Mouse (Mus musculus) cerebellum, adult 2 months (tissue): ENCODE measurements around the gene Podnl1. TPM values are rescaled to one million over a fixed set of nuclear protein-coding genes. Genes with fewer than 3 reads are reported as not detected.

ENCODE experiments used
- DNase-seq, 2 experiments: peaks; one replicate each; pipeline ENCODE4 v3.0.0; 2021
- H3K27ac ChIP-seq: fragments of 200-500 bp; 2 replicates; pipeline ENCODE4 v1.5.1; 2012; ENCODE audit warnings: low read length, control low read depth, inconsistent platforms; ENCODE audit not compliant: insufficient read depth
- H3K27me3 ChIP-seq: fragments of 200-500 bp; 2 replicates; pipeline ENCODE4 v1.6.1; 2012; ENCODE audit warnings: inconsistent platforms, mild to moderate bottlenecking, low read length, moderate library complexity; ENCODE audit not compliant: control insufficient read depth, insufficient read depth
- H3K4me1 ChIP-seq: fragments of 200-500 bp; 2 replicates; pipeline ENCODE4 v1.6.1; 2011; ENCODE audit warnings: low read length; ENCODE audit not compliant: control insufficient read depth, insufficient read depth
- H3K4me3 ChIP-seq: fragments of 200-500 bp; replicated peaks from 2 replicates; pipeline ENCODE3; 2011; ENCODE audit warnings: mild to moderate bottlenecking, low read depth, low read length, control low read depth; ENCODE audit not compliant: insufficient read depth
- CTCF ChIP-seq: fragments of 200-500 bp; IDR thresholded peaks from 2 replicates; pipeline ENCODE4 v1.5.1; 2011; ENCODE audit warnings: low read depth, mild to moderate bottlenecking, control low read depth, low read length, moderate library complexity, borderline replicate concordance; ENCODE audit not compliant: insufficient read depth
- POLR2A ChIP-seq: fragments of 200-500 bp; IDR thresholded peaks from 2 replicates; pipeline ENCODE4 v1.6.1; 2011; ENCODE audit warnings: low read length, control low read depth, borderline replicate concordance; ENCODE audit not compliant: insufficient read depth
- WGBS: fragments of 180-500 bp; shearing (Covaris S2); methylation state at CpG from one replicate; pipeline ENCODE4 v1.1.7; 2018; 5-methylcytosine and 5-hydroxymethylcytosine counted together
- polyA plus RNA-seq: library from polyadenylated mRNA; depleted of rRNA; stranded (reverse); fragments of >200 nt; gene quantifications from 2 replicates; pipeline ENCODE4 v1.2.3, GENCODE M21; 2012

Podnl1 gene
- polyA plus RNA-seq, 1 experiment = 0.20 TPM

DNA sequence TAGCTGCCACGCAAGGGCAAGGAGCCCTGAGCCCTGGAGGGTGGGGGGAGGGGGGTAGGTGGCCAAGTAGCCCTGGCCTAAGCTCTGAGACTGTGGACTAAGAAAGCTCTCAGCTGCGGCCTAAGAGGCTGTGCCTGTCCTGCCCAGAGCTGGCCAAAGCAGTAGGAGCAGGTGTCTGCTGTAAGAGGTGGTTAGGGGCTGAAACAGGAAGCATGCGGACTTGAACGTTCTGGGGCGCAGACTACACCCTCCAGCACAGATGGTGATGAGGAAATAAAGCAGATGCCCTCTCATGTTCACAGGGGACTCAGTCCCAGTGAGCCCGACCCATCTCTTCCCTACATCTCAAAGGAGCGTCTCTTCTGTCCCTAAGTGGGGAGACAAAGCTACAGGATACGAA is 6.4 kb downstream of the Podnl1 start:
- no peak for DNase-seq
- TF ChIP-seq CTCF (no peak), POLR2A (no peak)
- Histone ChIP-seq H3K4me3 (no peak overlapping the region), H3K27ac (no peak overlapping the region), H3K4me1 (peaks cover 11% of the 10 kb centered on the region), H3K27me3 (no peaks in the 10 kb centered on the region)
- WGBS = 63% methylated on average over 8 of the region's 8 CpGs

DNA sequence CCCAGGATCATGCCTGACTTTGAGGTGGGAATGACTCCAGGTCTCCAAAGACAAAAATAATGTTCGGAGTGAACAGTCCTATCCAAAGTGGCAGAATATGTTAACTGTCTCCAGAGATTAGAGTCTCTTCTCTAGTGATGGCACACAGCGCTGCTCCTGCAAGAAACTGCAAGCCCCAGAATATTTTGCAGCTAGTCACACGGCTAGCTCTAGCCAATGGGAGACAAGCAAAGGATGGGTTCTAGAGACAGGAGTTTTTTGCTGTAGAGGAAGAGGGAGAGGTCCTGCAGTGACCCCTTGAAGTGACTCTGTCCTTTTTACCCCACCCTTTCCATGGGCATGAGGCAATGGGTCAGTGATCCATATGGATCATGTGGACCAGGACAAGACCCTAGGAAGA is 12.1 kb downstream of the Podnl1 start:
- TF ChIP-seq POLR2A (no peak), CTCF (no peak)
- DNase-seq = no peak
- 90% methylated on average over 3 of the region's 3 CpGs for whole genome bisulfite sequencing
- no peak overlapping the region for H3K27ac ChIP-seq
- H3K4me3 ChIP-seq = no peak overlapping the region
- no peaks in the 10 kb centered on the region for H3K4me1 ChIP-seq
- H3K27me3 ChIP-seq = no peaks in the 10 kb centered on the region

DNA sequence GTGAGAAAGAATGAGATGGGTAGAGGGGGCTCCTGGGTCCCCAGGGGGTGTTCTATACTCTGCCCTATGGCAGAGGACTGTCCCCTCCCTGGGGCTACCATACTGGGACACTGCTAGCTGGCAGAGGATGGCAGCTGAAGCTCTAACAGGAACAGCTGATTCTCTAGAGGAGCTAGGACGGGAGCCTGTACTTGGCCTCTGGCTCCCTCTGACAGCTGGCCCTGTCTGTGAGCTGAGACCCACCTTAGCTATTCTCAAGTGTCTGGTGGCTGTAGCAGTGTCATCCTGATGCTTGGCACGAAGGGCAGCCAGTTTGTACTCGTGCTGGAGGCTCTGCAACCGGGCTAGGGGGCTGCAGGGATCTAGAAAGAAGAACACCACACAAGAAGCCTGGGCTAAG is 15.0 kb downstream of the Podnl1 start:
- Histone ChIP-seq H3K27ac (no peak overlapping the region), H3K4me1 (no peaks in the 10 kb centered on the region), H3K4me3 (no peak overlapping the region), H3K27me3 (no peaks in the 10 kb centered on the region)
- TF ChIP-seq POLR2A (no peak), CTCF (no peak)
- DNase-seq = no peak
- WGBS = 73% methylated on average over 4 of the region's 4 CpGs

DNA sequence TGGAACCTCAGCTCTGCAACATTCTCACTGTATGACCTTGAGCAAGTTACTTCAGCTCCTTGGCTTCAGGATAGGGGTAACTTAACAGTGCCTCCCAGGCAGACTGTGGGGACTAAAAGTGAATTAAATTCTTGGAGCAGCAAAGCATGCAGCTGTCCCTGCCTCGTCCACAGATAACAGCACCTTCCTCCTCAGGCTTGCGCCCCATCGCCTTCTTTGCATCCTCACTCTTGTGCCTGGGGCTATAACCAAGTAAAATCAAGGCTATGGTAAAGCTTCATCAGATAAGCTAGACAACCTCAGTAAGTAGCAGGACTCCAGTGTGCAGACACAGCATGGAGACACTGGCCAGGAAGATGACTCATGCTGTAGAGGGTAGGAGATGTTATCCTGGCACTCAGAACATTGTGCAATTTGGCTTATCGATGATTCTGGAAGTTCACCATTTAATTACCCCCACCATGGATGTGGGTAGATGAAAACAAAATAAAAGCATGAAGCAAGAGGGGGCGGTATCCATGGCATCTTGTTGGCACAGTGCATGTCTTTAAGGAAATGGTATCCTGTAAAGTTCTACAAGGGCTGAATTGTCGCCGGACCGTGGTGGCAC is 19.0 kb downstream of the Podnl1 start:
- peaks cover 11% of the 10 kb centered on the region for H3K4me1 ChIP-seq
- H3K27ac ChIP-seq = no peak overlapping the region
- no peak for DNase-seq
- no peak for TF ChIP-seq POLR2A
- TF ChIP-seq CTCF = no peak
- H3K4me3 ChIP-seq = no peak overlapping the region
- H3K27me3 ChIP-seq = no peaks in the 10 kb centered on the region
- WGBS = 78% methylated on average over 8 of the region's 8 CpGs

DNA sequence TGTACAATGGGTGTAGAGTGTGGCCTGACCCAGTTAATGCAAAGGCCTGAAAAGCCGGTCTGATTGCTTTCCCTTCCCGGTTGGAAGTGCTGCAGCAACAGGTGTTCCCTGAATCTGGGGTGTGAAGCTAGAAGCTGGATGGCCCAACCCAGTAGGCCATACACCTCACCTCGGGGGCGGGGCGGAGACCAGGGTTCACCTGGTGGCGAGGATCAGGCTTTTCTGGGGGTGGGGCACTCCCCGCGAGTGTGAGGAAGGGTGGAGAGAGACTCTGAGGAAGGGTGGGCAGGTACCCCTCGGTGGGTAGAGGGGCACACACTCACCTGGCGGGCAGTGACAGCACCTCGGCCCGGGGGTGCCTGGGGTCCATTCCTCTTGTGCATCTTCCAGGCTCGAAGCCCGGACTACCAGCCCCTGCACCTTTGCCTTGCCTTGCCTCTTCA is 21.6 kb downstream of the Podnl1 start:
- Histone ChIP-seq H3K27ac (no peak overlapping the region; the same call in 1 of the 2 replicates), H3K4me3 (peak overlapping the region; percentile 57), H3K4me1 (peaks cover 11% of the 10 kb centered on the region), H3K27me3 (no peaks in the 10 kb centered on the region)
- TF ChIP-seq POLR2A (no peak), CTCF (no peak)
- no peak for DNase-seq
- 6% methylated on average over 14 of the region's 14 CpGs for WGBS

GRCm38 (mm10) chr8:84147769-84148530 is 22.2 kb downstream of the Podnl1 start, which contains the start of the genes Cc2d1a and 4930432K21Rik:
TSS of gene Cc2d1a (minus strand) at chr8:84147936.
TSS of gene 4930432K21Rik (plus strand) at chr8:84148025.
- DNase-seq = peak; percentile 97 to 98
- Histone ChIP-seq H3K27me3 (no peaks in the 10 kb centered on the region), H3K27ac (no peak within 1 kb of the TSS; the same call in 1 of the 2 replicates), H3K4me1 (peaks cover 11% of the 10 kb centered on the region), H3K4me3 (peak within 1 kb of the TSS; percentile 57)
- TF ChIP-seq CTCF = no peak; the same call in 1 of the 2 replicates
- TF ChIP-seq POLR2A = peak; percentile 94
- WGBS = 11% methylated on average over 49 of the region's 49 CpGs

DNA sequence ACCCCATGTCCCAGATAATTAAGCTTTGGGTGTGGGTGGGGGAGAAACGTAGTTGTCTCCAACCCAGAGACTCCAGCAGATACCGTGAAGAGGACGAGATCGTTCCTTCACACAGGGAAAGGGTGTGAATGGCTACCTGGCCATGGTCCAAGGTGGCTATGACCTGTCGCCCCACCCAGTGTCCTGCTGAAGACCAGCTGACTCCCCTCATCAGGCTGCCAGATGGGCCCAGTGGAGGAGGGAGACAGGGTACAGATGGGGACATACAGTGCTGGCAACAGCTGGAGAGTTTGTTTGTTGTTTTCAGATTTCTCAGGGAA is 22.7 kb downstream of the Podnl1 start:
- peak in 1 of 2 experiments; percentile 41 for DNase-seq

DNA sequence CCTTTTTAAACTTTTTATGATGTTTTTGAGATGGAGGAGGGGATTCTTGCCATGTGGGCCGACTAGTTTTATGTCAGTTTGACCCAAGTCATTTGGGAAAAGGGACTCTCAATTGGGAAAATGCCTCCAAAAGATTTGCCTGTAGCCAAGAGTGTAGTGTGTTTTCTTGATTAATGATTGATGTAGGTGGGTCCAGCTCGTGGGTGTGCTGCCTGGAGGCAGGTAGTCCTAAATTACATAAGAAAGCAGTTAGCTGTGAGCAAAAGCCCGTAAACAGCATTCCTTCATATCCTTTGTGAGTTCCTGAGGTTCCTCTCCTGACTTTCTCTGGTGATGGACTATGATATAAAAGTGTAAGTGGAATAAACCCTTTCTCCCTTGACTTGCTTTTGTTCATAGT is 23.4 kb downstream of the Podnl1 start:
- H3K4me3 ChIP-seq = no peak overlapping the region
- 80% methylated on average over 3 of the region's 3 CpGs for WGBS
- peaks cover 11% of the 10 kb centered on the region for H3K4me1 ChIP-seq
- TF ChIP-seq CTCF (no peak), POLR2A (no peak)
- H3K27ac ChIP-seq = no peak overlapping the region
- H3K27me3 ChIP-seq = no peaks in the 10 kb centered on the region
- DNase-seq = no peak

More for the DNA sequence above, 22.7 kb downstream of the Podnl1 start:
- TF ChIP-seq POLR2A (no peak), CTCF (no peak)
- Histone ChIP-seq H3K27me3 (no peaks in the 10 kb centered on the region), H3K4me1 (peaks cover 11% of the 10 kb centered on the region), H3K4me3 (peak overlapping the region; percentile 57), H3K27ac (no peak overlapping the region)
- 37% methylated on average over 5 of the region's 5 CpGs for WGBS
